Mouse (Mus musculus): ENCODE measurements at regions not wholly inside any gene's neighbourhood (a gene's known extent, or its start where the extent isn't known, plus 50 kb on each side); places are given as distances from the start of the nearest gene placed in this dataset.

DNA sequence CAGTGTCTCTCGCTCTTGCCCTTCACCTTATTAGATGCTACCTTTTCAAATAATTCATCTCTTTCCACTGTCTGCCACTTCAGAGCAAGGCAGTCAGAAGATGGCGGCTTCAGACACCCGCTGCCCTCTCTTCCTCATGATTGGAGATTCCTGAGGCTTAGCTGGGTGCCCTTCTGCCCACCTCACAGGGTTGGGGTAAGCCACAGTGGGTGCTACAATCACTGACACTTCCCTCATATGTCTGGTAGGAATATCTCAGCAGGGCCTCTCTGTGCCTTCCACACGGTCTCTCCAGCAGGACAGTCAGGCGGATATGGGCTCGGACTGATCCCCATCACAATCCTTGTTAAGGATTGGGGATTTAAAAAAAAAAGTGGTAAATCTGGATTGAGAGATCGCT lies 53.2 kb upstream of the Rpl36-ps4 start:
- peak; percentile 0 for DNase-seq (ENCODE audit: low spot score)
- no peak overlapping the region for H3K4me2 ChIP-seq (replicated peaks; ENCODE audit: low read depth)
- no peak for ATAC-seq (ENCODE audit: low FRiP score, low TSS enrichment)
- H3K27me3 ChIP-seq (ENCODE audit: control insufficient read depth, insufficient read depth, low read length): no peaks in the 10 kb centered on the region
- no peak overlapping the region for H3K4me3 ChIP-seq (ENCODE audit: low read depth, low read length)
- no peaks in the 10 kb centered on the region for H3K36me3 ChIP-seq (ENCODE audit: control insufficient read depth, insufficient read depth, low read length)
- no peak overlapping the region for H3K27ac ChIP-seq (replicated peaks)
- TF ChIP-seq CTCF (IDR thresholded peaks at IDR 0.05; ENCODE audit: low read depth) (no peak), EP300 (optimal IDR thresholded peaks at IDR 0.05) (no peak)
- H3K4me1 ChIP-seq (replicated peaks; ENCODE audit: control insufficient read depth, insufficient read depth): no peaks in the 10 kb centered on the region
- no peaks in the 10 kb centered on the region for H3K9me3 ChIP-seq (ENCODE audit: control insufficient read depth, low read length)
- no peak overlapping the region for H3K9ac ChIP-seq (ENCODE audit: low read length)
- 92% methylated on average over 7 of the region's 7 CpGs for WGBS

DNA sequence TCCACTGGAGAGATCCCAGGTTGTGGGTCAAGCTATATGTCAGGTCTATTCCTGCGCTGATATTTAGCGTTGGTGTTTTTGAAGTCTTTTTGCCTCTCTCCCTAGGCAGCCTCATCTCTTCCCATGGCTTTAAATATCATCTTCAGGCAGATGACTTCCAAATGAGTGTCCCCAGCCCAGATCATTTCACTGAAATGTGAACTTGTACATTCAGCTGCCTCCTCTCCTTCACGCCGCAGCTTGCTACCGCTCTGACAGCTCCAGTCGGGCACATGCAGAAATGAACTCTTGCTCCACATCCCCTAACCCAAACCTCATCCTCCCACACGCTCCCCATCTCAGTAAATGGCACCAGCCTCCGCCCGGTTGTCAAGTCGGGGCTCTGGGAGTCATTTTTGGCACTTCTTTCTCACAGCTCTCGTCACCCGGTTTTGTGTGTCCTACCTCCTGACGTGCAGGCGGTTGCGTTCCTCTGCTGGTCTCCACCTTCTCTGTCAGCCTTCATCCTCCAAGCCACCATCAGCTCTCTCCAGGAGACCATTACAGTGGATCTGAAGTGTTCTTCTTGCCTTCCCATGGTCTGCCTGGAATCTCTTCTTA lies 54.0 kb upstream of the Rpl36-ps4 start:
- no peaks in the 10 kb centered on the region for H3K27me3 ChIP-seq (ENCODE audit: control insufficient read depth, insufficient read depth, low read length)
- no peak overlapping the region for H3K4me3 ChIP-seq (ENCODE audit: low read depth, low read length)
- H3K9me3 ChIP-seq (ENCODE audit: control insufficient read depth, low read length): no peaks in the 10 kb centered on the region
- ATAC-seq (ENCODE audit: low FRiP score, low TSS enrichment) (no peak), DNase-seq (ENCODE audit: low spot score) (peak; percentile 2)
- 81% methylated on average over 15 of the region's 15 CpGs for WGBS
- H3K27ac ChIP-seq (replicated peaks): no peak overlapping the region
- TF ChIP-seq EP300 (optimal IDR thresholded peaks at IDR 0.05): no peak
- TF ChIP-seq CTCF (IDR thresholded peaks at IDR 0.05; ENCODE audit: low read depth): no peak
- H3K4me2 ChIP-seq (replicated peaks; ENCODE audit: low read depth): no peak overlapping the region
- H3K9ac ChIP-seq (ENCODE audit: low read length): no peak overlapping the region
- H3K4me1 ChIP-seq (replicated peaks; ENCODE audit: control insufficient read depth, insufficient read depth): no peaks in the 10 kb centered on the region
- H3K36me3 ChIP-seq (ENCODE audit: control insufficient read depth, insufficient read depth, low read length): no peaks in the 10 kb centered on the region

DNA sequence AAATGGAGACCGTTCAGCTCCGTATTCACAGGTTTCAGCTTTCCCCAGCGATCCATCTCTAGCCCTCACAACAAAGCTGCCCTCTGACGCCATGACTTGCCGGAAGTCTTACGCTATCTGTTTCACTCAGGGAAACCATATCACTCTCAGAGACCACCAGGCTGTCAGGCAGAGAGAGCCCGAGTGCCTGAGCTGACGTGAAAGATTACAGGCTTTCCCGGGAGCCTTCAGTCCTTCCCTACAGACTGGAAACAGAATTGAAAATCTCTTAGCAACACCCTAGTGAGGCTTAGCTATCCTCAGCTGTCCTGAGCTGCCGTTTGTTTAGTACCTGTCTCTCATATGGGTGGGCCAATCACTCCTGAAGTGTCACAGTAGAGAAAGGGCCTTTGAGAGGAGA lies 54.6 kb upstream of the Rpl36-ps4 start:
- TF ChIP-seq CTCF (IDR thresholded peaks at IDR 0.05; ENCODE audit: low read depth): no peak
- no peak for TF ChIP-seq EP300 (optimal IDR thresholded peaks at IDR 0.05)
- Histone ChIP-seq H3K4me1 (replicated peaks; ENCODE audit: control insufficient read depth, insufficient read depth) (no peaks in the 10 kb centered on the region), H3K9me3 (ENCODE audit: control insufficient read depth, low read length) (no peaks in the 10 kb centered on the region)

DNA sequence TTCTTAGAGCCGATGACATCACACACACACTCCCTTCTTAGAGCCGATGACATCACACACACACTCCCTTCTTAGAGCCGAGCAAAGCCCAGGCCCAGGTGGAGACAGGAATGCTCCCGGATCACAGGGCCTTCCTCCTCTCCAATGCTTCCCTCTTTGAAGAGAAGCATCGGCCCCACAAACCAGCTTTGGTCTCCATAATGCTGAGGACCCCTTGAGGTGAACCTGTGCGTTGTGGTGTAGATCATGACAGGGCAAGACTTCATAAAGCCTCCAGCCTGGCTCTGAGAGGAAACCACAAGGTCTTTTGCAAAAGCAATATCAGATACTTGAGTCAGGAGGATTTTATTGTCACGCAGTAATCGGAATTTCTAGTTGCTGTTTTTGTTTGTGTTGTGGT lies 55.3 kb upstream of the Rpl36-ps4 start:
- ATAC-seq (ENCODE audit: low FRiP score, low TSS enrichment): no peak
- H3K36me3 ChIP-seq (ENCODE audit: control insufficient read depth, insufficient read depth, low read length): no peaks in the 10 kb centered on the region
- WGBS: 87% methylated on average over 8 of the region's 8 CpGs
- TF ChIP-seq CTCF (IDR thresholded peaks at IDR 0.05; ENCODE audit: low read depth) (no peak), EP300 (optimal IDR thresholded peaks at IDR 0.05) (no peak)
- no peaks in the 10 kb centered on the region for H3K27me3 ChIP-seq (ENCODE audit: control insufficient read depth, insufficient read depth, low read length)
- H3K9me3 ChIP-seq (ENCODE audit: control insufficient read depth, low read length): no peaks in the 10 kb centered on the region
- H3K4me1 ChIP-seq (replicated peaks; ENCODE audit: control insufficient read depth, insufficient read depth): no peaks in the 10 kb centered on the region
- no peak overlapping the region for H3K4me3 ChIP-seq (ENCODE audit: low read depth, low read length)
- no peak overlapping the region for H3K9ac ChIP-seq (ENCODE audit: low read length)
- H3K4me2 ChIP-seq (replicated peaks; ENCODE audit: low read depth): no peak overlapping the region
- H3K27ac ChIP-seq (replicated peaks): no peak overlapping the region
- DNase-seq (ENCODE audit: low spot score): no peak

More for the DNA sequence above, 54.6 kb upstream of the Rpl36-ps4 start:
- Histone ChIP-seq H3K4me3 (ENCODE audit: low read depth, low read length) (no peak overlapping the region), H3K9ac (ENCODE audit: low read length) (no peak overlapping the region), H3K27me3 (ENCODE audit: control insufficient read depth, insufficient read depth, low read length) (no peaks in the 10 kb centered on the region), H3K4me2 (replicated peaks; ENCODE audit: low read depth) (no peak overlapping the region), H3K36me3 (ENCODE audit: control insufficient read depth, insufficient read depth, low read length) (no peaks in the 10 kb centered on the region), H3K27ac (replicated peaks) (no peak overlapping the region)
- DNase-seq (ENCODE audit: low spot score) (peak; percentile 10), ATAC-seq (ENCODE audit: low FRiP score, low TSS enrichment) (no peak)
- WGBS: 39% methylated on average over 10 of the region's 10 CpGs

DNA sequence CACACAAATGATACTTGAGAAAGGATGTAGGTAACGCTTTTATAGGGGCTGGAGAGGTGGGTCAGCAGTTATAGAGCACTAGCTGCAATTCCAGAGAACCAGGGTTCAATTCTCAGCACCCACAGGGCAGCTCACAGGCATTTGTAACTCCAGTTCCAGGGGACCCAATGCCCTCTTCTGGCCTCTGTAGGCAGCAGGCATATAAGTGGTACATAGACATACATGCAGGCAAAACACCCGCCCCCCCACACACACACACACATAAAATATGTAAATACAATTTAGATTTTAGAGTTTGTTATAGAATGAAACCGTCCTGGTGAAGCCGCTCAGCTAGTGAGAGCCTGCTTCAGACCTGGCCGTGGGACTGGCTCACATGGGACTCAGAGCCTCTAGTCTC lies 55.9 kb upstream of the Rpl36-ps4 start:
- H3K27ac ChIP-seq (replicated peaks): no peak overlapping the region
- no peaks in the 10 kb centered on the region for H3K36me3 ChIP-seq (ENCODE audit: control insufficient read depth, insufficient read depth, low read length)
- no peak overlapping the region for H3K9ac ChIP-seq (ENCODE audit: low read length)
- H3K4me1 ChIP-seq (replicated peaks; ENCODE audit: control insufficient read depth, insufficient read depth): no peaks in the 10 kb centered on the region
- WGBS: 84% methylated on average over 5 of the region's 5 CpGs
- ATAC-seq (ENCODE audit: low FRiP score, low TSS enrichment): no peak
- no peak overlapping the region for H3K4me3 ChIP-seq (ENCODE audit: low read depth, low read length)
- H3K9me3 ChIP-seq (ENCODE audit: control insufficient read depth, low read length): no peaks in the 10 kb centered on the region
- peak; percentile 4 for DNase-seq (ENCODE audit: low spot score)
- H3K27me3 ChIP-seq (ENCODE audit: control insufficient read depth, insufficient read depth, low read length): no peaks in the 10 kb centered on the region
- TF ChIP-seq CTCF (IDR thresholded peaks at IDR 0.05; ENCODE audit: low read depth) (no peak), EP300 (optimal IDR thresholded peaks at IDR 0.05) (no peak)
- no peak overlapping the region for H3K4me2 ChIP-seq (replicated peaks; ENCODE audit: low read depth)

DNA sequence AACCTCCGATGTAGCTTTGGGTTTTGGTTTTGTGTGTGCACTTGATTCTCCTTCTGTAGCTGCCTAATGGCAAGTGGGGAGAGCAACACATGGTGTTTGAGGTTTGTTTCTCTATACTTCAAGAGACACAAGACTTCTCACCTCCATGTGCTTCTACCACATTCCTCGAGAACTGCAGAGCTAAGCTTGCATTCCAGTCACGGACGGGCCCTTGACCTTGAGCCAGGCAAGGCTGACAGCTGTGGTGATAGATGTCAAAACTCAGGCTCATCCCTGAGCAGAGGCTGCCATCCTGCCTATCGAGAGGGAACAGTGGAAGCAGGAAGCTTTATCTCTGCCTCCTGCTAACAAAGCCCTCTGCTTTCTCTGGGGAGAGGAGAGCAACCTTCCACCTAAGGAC lies 59.2 kb upstream of the Rpl36-ps4 start:
- Histone ChIP-seq H3K27ac (replicated peaks) (no peak overlapping the region), H3K27me3 (ENCODE audit: control insufficient read depth, insufficient read depth, low read length) (no peaks in the 10 kb centered on the region), H3K9ac (ENCODE audit: low read length) (no peak overlapping the region), H3K4me2 (replicated peaks; ENCODE audit: low read depth) (no peak overlapping the region), H3K4me1 (replicated peaks; ENCODE audit: control insufficient read depth, insufficient read depth) (no peaks in the 10 kb centered on the region), H3K9me3 (ENCODE audit: control insufficient read depth, low read length) (no peaks in the 10 kb centered on the region), H3K4me3 (ENCODE audit: low read depth, low read length) (no peak overlapping the region), H3K36me3 (ENCODE audit: control insufficient read depth, insufficient read depth, low read length) (no peaks in the 10 kb centered on the region)
- ATAC-seq (ENCODE audit: low FRiP score, low TSS enrichment) (no peak), DNase-seq (ENCODE audit: low spot score) (no peak)
- TF ChIP-seq EP300 (optimal IDR thresholded peaks at IDR 0.05) (no peak), CTCF (IDR thresholded peaks at IDR 0.05; ENCODE audit: low read depth) (no peak)
- WGBS: 42% methylated on average over 5 of the region's 5 CpGs

Data from stomach, postnatal 0 days (tissue).